Mouse (Mus musculus): ENCODE results near the gene Myo1d.

Gene Myo1d

GRCm38 (mm10) chr11:80449859-80450258 lies 330.0 kb downstream of the Myo1d start:
- no peak for DNase-seq (ENCODE audit: low read depth in 1 of 2, low spot score in 2 of 2)

GRCm38 (mm10) chr11:80446916-80447315 lies 332.9 kb downstream of the Myo1d start:
- no peak for DNase-seq (ENCODE audit: low read depth in 1 of 2, low spot score in 2 of 2)
